Mouse (Mus musculus) liver, postnatal 0 days (tissue): ENCODE measurements at regions not wholly inside any gene's neighbourhood (a gene's known extent, or its start where the extent isn't known, plus 50 kb on each side); places are given as distances from the start of the nearest gene placed in this dataset.

ENCODE experiments used
- CTCF ChIP-seq: sonication (generic); IDR thresholded peaks from 2 replicates; pipeline ENCODE4 v1.5.1; 2016; ENCODE audit warnings: antibody characterized with exemption, low read depth
- EP300 ChIP-seq: IDR thresholded peaks from 2 replicates; pipeline ENCODE4 v1.6.1; 2016; ENCODE audit warnings: antibody characterized with exemption, low read depth, mild to moderate bottlenecking

GRCm38 (mm10) chr12:52395111-52395510 is 108.7 kb upstream of the Arhgap5 start:
- no peak for TF ChIP-seq CTCF
- no peak for TF ChIP-seq EP300
